Mouse (Mus musculus) liver, postnatal 0 days (tissue): ENCODE measurements around the gene Pfn1.

Experiments
- CTCF ChIP-seq: sonication (generic); IDR thresholded peaks from 2 replicates; pipeline ENCODE4 v1.5.1; 2016; ENCODE audit warnings: antibody characterized with exemption, low read depth
- EP300 ChIP-seq: IDR thresholded peaks from 2 replicates; pipeline ENCODE4 v1.6.1; 2016; ENCODE audit warnings: antibody characterized with exemption, low read depth, mild to moderate bottlenecking

DNA sequence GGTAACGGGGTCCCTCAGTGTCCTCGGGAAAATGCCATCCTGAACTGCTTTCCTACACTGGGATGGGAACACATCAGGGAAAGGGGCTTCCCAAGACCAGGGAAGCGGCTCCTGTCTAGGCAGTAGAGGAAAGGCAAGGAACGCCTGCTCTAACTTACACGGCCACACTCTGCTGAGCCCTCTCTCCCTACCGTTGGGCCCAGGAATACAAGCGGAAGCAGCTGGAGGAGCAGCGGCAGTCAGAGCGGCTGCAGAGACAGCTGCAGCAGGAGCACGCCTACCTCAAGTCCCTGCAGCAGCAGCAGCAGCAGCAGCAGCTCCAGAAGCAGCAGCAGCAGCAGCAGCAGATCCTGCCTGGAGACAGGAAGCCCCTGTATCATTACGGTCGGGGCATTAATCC, 47.7 kb downstream of the Pfn1 start:
- TF ChIP-seq CTCF: no peak
- TF ChIP-seq EP300: no peak
